Mouse (Mus musculus) liver, embryonic 11.5 days (tissue): ENCODE data around the gene Setd4. TPM values are rescaled to one million over a fixed set of nuclear protein-coding genes. Genes with fewer than 3 reads are reported as not detected.

Source experiments
- ATAC-seq: fragments of 200-750 bp; cut with Nextera tagmentation; replicated peaks from 2 replicates; pipeline ENCODE4 v1.8.0; 2017; ENCODE audit warnings: moderate number of reproducible peaks, mild to moderate bottlenecking, moderate TSS enrichment, moderate library complexity; ENCODE audit not compliant: low FRiP score
- DNase-seq: peaks from one replicate; pipeline ENCODE4 v3.0.0-alpha.2; 2017; ENCODE audit warnings: low spot score
- H3K27ac ChIP-seq: fragments of 300-500 bp; sonication (generic); 2 replicates; pipeline ENCODE4 v1.5.1; 2014; ENCODE audit warnings: mild to moderate bottlenecking, low read depth, low read length, control low read depth
- H3K27me3 ChIP-seq: fragments of 300-500 bp; sonication (generic); replicated peaks from 2 replicates; pipeline ENCODE4 v1.6.1; 2014; ENCODE audit warnings: low read length, mixed read lengths; ENCODE audit not compliant: control insufficient read depth, insufficient read depth
- H3K36me3 ChIP-seq: fragments of 300-500 bp; sonication (generic); 2 replicates; pipeline ENCODE4 v1.6.1; 2014; ENCODE audit warnings: mild to moderate bottlenecking, low read length, moderate library complexity, mixed read lengths; ENCODE audit not compliant: control insufficient read depth, insufficient read depth
- H3K4me1 ChIP-seq: fragments of 300-500 bp; sonication (generic); replicated peaks from 2 replicates; pipeline ENCODE4 v1.6.1; 2014; ENCODE audit warnings: low read length, mixed read lengths; ENCODE audit not compliant: control insufficient read depth, insufficient read depth
- H3K4me2 ChIP-seq: fragments of 300-500 bp; sonication (generic); 2 replicates; pipeline ENCODE4 v1.6.1; 2014; ENCODE audit warnings: mild to moderate bottlenecking, control low read depth, moderate library complexity
- H3K4me3 ChIP-seq: fragments of 300-500 bp; sonication (generic); 2 replicates; pipeline ENCODE4 v1.5.1; 2014; ENCODE audit warnings: low read depth, low read length, control low read depth
- H3K9ac ChIP-seq: fragments of 300-500 bp; sonication (generic); 2 replicates; pipeline ENCODE4 v1.6.1; 2014; ENCODE audit warnings: low read depth, low read length, control low read depth
- H3K9me3 ChIP-seq: fragments of 300-500 bp; sonication (generic); 2 replicates; pipeline ENCODE4 v1.6.1; 2016; ENCODE audit warnings: low read length, inconsistent platforms, mixed read lengths; ENCODE audit not compliant: control insufficient read depth
- WGBS: fragments of 180-500 bp; shearing (Covaris S2); extraction: QIAGEN DNeasy Blood & Tissue Kit; methylation state at CpG from one replicate; pipeline ENCODE4 v1.1.7; 2014; 5-methylcytosine and 5-hydroxymethylcytosine counted together
- polyA plus RNA-seq: library from polyadenylated mRNA; unstranded; fragments of >200 nt; fragmentation: Nextera tagmentation; extraction: Ambion mirVana; gene quantifications from 2 replicates; pipeline ENCODE4 v1.2.1, GENCODE M21; 2014

Gene Setd4
- polyA plus RNA-seq, 1 experiment from 2014 or later, result 13.4 TPM

GRCm38 (mm10) chr16:93610961-93611360 is 7.1 kb upstream of the Setd4 start:
- Histone ChIP-seq H3K36me3 (peaks cover 2% of the 10 kb centered on the region; the same call in 1 of the 2 replicates), H3K27me3 (no peaks in the 10 kb centered on the region), H3K4me1 (peaks cover 7% of the 10 kb centered on the region), H3K9me3 (no peaks in the 10 kb centered on the region), H3K27ac (no peak overlapping the region), H3K9ac (no peak overlapping the region), H3K4me2 (no peak overlapping the region), H3K4me3 (no peak overlapping the region)
- DNase-seq, result no peak
- no peak for ATAC-seq
- 89% methylated on average over 4 of the region's 4 CpGs for WGBS

GRCm38 (mm10) chr16:93609796-93610195 is 5.9 kb upstream of the Setd4 start:
- Histone ChIP-seq H3K27me3 (no peaks in the 10 kb centered on the region), H3K36me3 (peaks cover 2% of the 10 kb centered on the region; the same call in 1 of the 2 replicates), H3K27ac (no peak overlapping the region), H3K4me1 (peaks cover 7% of the 10 kb centered on the region), H3K9me3 (no peaks in the 10 kb centered on the region), H3K4me3 (no peak overlapping the region), H3K4me2 (no peak overlapping the region), H3K9ac (no peak overlapping the region)
- ATAC-seq (no peak), DNase-seq (no peak)
- 91% methylated on average over 4 of the region's 4 CpGs for WGBS

- 61% methylated on average over 7 of the region's 8 CpGs for WGBS
- ATAC-seq, result no peak
- H3K4me1 ChIP-seq, result peaks cover 7% of the 10 kb centered on the region
- peak overlapping the region; percentile 61; the same call in 1 of the 2 replicates for H3K4me3 ChIP-seq
- no peak for DNase-seq
- H3K4me2 ChIP-seq, result peak overlapping the region; percentile 97
- H3K27me3 ChIP-seq, result no peaks in the 10 kb centered on the region
- no peaks in the 10 kb centered on the region for H3K9me3 ChIP-seq
- H3K9ac ChIP-seq, result no peak overlapping the region
- H3K36me3 ChIP-seq, result peaks cover 2% of the 10 kb centered on the region; the same call in 1 of the 2 replicates
- H3K27ac ChIP-seq, result no peak overlapping the region
Observed at GRCm38 (mm10) chr16:93608731-93609130, 4.9 kb upstream of the Setd4 start.

- Histone ChIP-seq H3K4me1 (peaks cover 7% of the 10 kb centered on the region), H3K9ac (peak overlapping the region; percentile 78), H3K27ac (no peak overlapping the region), H3K9me3 (no peaks in the 10 kb centered on the region), H3K36me3 (peaks cover 2% of the 10 kb centered on the region; the same call in 1 of the 2 replicates), H3K27me3 (no peaks in the 10 kb centered on the region), H3K4me2 (peak overlapping the region; percentile 97), H3K4me3 (peak overlapping the region; percentile 61)
- under 1% methylated on average over 32 of the region's 32 CpGs for WGBS
- ATAC-seq, result 0 out of 2 replicates have a peak, but pooled peaks have one; percentile 42
- DNase-seq, result peak; percentile 85
Observed at GRCm38 (mm10) chr16:93607669-93608101, 3.8 kb upstream of the Setd4 start.

- H3K27ac ChIP-seq, result no peak overlapping the region
- H3K27me3 ChIP-seq, result no peaks in the 10 kb centered on the region
- H3K4me1 ChIP-seq, result peaks cover 7% of the 10 kb centered on the region
- H3K9ac ChIP-seq, result no peak overlapping the region
- 84% methylated on average over 7 of the region's 7 CpGs for WGBS
- H3K4me2 ChIP-seq, result no peak overlapping the region
- ATAC-seq (no peak), DNase-seq (no peak)
- no peak overlapping the region for H3K4me3 ChIP-seq
- no peaks in the 10 kb centered on the region for H3K9me3 ChIP-seq
- peaks cover 1% of the 10 kb centered on the region; the same call in 1 of the 2 replicates for H3K36me3 ChIP-seq
Observed at GRCm38 (mm10) chr16:93606146-93606545, 2.3 kb upstream of the Setd4 start.

GRCm38 (mm10) chr16:93605553-93605952 is 1.7 kb upstream of the Setd4 start, which contains the start of gene Cbr1:
Gene Cbr1 (plus strand): TSS chr16:93605853.
- H3K4me2 ChIP-seq, result peak within 1 kb of the TSS; percentile 96
- ATAC-seq (no peak), DNase-seq (no peak)
- H3K36me3 ChIP-seq, result no peaks in the 10 kb centered on the region
- 70% methylated on average over 4 of the region's 4 CpGs for WGBS
- H3K4me1 ChIP-seq, result peaks cover 7% of the 10 kb centered on the region
- no peaks in the 10 kb centered on the region for H3K27me3 ChIP-seq
- no peaks in the 10 kb centered on the region for H3K9me3 ChIP-seq
- peak within 1 kb of the TSS; percentile 69 for H3K4me3 ChIP-seq
- H3K27ac ChIP-seq, result no peak within 1 kb of the TSS
- H3K9ac ChIP-seq, result no peak within 1 kb of the TSS

- peaks cover 8% of the 10 kb centered on the region for H3K4me1 ChIP-seq
- H3K27ac ChIP-seq, result peak overlapping the region; percentile 95
- no peaks in the 10 kb centered on the region for H3K9me3 ChIP-seq
- peak overlapping the region; percentile 96 for H3K4me2 ChIP-seq
- no peaks in the 10 kb centered on the region; the same call in 1 of the 2 replicates for H3K36me3 ChIP-seq
- ATAC-seq (no peak), DNase-seq (no peak)
- no peaks in the 10 kb centered on the region for H3K27me3 ChIP-seq
- WGBS, result 8% methylated on average over 16 of the region's 16 CpGs
- H3K9ac ChIP-seq, result peak overlapping the region; percentile 85
- H3K4me3 ChIP-seq, result peak overlapping the region; percentile 69
Observed at GRCm38 (mm10) chr16:93604481-93604969, 662 bp upstream of the Setd4 start.

- no peak for DNase-seq
- Histone ChIP-seq H3K9ac (no peak overlapping the region), H3K27ac (no peak overlapping the region), H3K4me3 (no peak overlapping the region), H3K9me3 (no peaks in the 10 kb centered on the region), H3K27me3 (no peaks in the 10 kb centered on the region), H3K36me3 (peaks cover 6% of the 10 kb centered on the region; the same call in 1 of the 2 replicates), H3K4me2 (peak overlapping the region; percentile 20), H3K4me1 (peaks cover 7% of the 10 kb centered on the region)
- peak; percentile 39; the same call in 1 of the 2 replicates for ATAC-seq
- WGBS, result 71% methylated on average over 6 of the region's 6 CpGs
Observed at GRCm38 (mm10) chr16:93599461-93599860, 4.4 kb downstream of the Setd4 start.

- DNase-seq (no peak), ATAC-seq (no peak)
- Histone ChIP-seq H3K9me3 (no peaks in the 10 kb centered on the region), H3K4me1 (peaks cover 7% of the 10 kb centered on the region), H3K36me3 (peaks cover 6% of the 10 kb centered on the region; the same call in 1 of the 2 replicates), H3K4me3 (no peak overlapping the region), H3K27me3 (no peaks in the 10 kb centered on the region), H3K27ac (no peak overlapping the region), H3K9ac (no peak overlapping the region), H3K4me2 (no peak overlapping the region)
- 93% methylated on average over 9 of the region's 9 CpGs for WGBS
Observed at GRCm38 (mm10) chr16:93597551-93597950, 6.3 kb downstream of the Setd4 start.
